Mouse (Mus musculus) mouse embryonic stem cell (cell line): ENCODE results near the gene Mprip.

ENCODE experiments used
- in situ Hi-C, 2 experiments: fragments of 300-500 bp; cut with MboI; formaldehyde crosslinking; loops; 1 replicate in 1 of 2; 3 replicates in 1 of 2; pipeline ENCODE4 v1.14.3; 2019 to 2020; ENCODE audit warnings: low sequenced_read_pairs in 2 of 2, low pct_unique_long_range_greater_than_20kb in 1 of 2, mixed read lengths in 1 of 2; ENCODE audit not compliant: unreplicated experiment in 1 of 2

Mprip gene

GRCm38 (mm10) chr11:59694533-59694932 lies 33.4 kb downstream of the Mprip start:
- in situ Hi-C loops = no loop called here

GRCm38 (mm10) chr11:59695550-59695949 lies 34.4 kb downstream of the Mprip start:
- in situ Hi-C loops = no loop called here

- in situ Hi-C loops = no loop called here
These were observed 36.5 kb downstream of the Mprip start for GRCm38 (mm10) chr11:59697572-59697971.

GRCm38 (mm10) chr11:59700787-59701186 lies 39.7 kb downstream of the Mprip start:
- in situ Hi-C loops = no loop called here

GRCm38 (mm10) chr11:59705113-59705512 lies 44.0 kb downstream of the Mprip start:
- in situ Hi-C loops = no loop called here

GRCm38 (mm10) chr11:59707481-59707880 lies 46.4 kb downstream of the Mprip start:
- in situ Hi-C loops = no loop called here

- in situ Hi-C loops = no loop called here
These were observed 47.0 kb downstream of the Mprip start for GRCm38 (mm10) chr11:59707931-59708611.

GRCm38 (mm10) chr11:59715424-59715840 lies 54.3 kb downstream of the Mprip start:
- in situ Hi-C loops = no loop called here

- in situ Hi-C loops = no loop called here
These were observed 56.7 kb downstream of the Mprip start for GRCm38 (mm10) chr11:59717801-59718291.

- in situ Hi-C loops = no loop called here
These were observed 58.1 kb downstream of the Mprip start for GRCm38 (mm10) chr11:59719185-59719584.

GRCm38 (mm10) chr11:59721385-59721784 lies 60.3 kb downstream of the Mprip start:
- in situ Hi-C loops = no loop called here

- in situ Hi-C loops = loop anchor here in 1 of 2 experiments (25.0 kb wide), 1 partner anchor 90 kb away; no protein-coding TSS in a partner anchor
These were observed 66.1 kb downstream of the Mprip start for GRCm38 (mm10) chr11:59727204-59727603.

- in situ Hi-C loops = loop anchor here in 1 of 2 experiments (25.0 kb wide), 1 partner anchor 95 kb away; no protein-coding TSS in a partner anchor
These were observed 70.7 kb downstream of the Mprip start for GRCm38 (mm10) chr11:59731821-59732220.

GRCm38 (mm10) chr11:59732407-59733066 lies 71.4 kb downstream of the Mprip start:
- in situ Hi-C loops = loop anchor here in 1 of 2 experiments (25.0 kb wide), 1 partner anchor 95 kb away; no protein-coding TSS in a partner anchor

GRCm38 (mm10) chr11:59733600-59733999 lies 72.5 kb downstream of the Mprip start:
- in situ Hi-C loops = loop anchor here in 1 of 2 experiments (25.0 kb wide), 1 partner anchor 96 kb away; no protein-coding TSS in a partner anchor

GRCm38 (mm10) chr11:59734335-59734734 lies 73.2 kb downstream of the Mprip start:
- in situ Hi-C loops = loop anchor here in 1 of 2 experiments (25.0 kb wide), 1 partner anchor 97 kb away; no protein-coding TSS in a partner anchor

- in situ Hi-C loops = loop anchor here in 1 of 2 experiments (25.0 kb wide), 1 partner anchor 99 kb away; no protein-coding TSS in a partner anchor
These were observed 74.8 kb downstream of the Mprip start for GRCm38 (mm10) chr11:59735938-59736337.

- in situ Hi-C loops = loop anchor here in 1 of 2 experiments (25.0 kb wide), 1 partner anchor 100 kb away; no protein-coding TSS in a partner anchor
These were observed 76.1 kb downstream of the Mprip start for GRCm38 (mm10) chr11:59737250-59737649.

GRCm38 (mm10) chr11:59739996-59740395 lies 78.9 kb downstream of the Mprip start:
- in situ Hi-C loops = loop anchor here in 1 of 2 experiments (25.0 kb wide), 1 partner anchor 103 kb away; no protein-coding TSS in a partner anchor
